ENCODE assay signal across 27 mouse cellular contexts in the genomic region with DNA sequence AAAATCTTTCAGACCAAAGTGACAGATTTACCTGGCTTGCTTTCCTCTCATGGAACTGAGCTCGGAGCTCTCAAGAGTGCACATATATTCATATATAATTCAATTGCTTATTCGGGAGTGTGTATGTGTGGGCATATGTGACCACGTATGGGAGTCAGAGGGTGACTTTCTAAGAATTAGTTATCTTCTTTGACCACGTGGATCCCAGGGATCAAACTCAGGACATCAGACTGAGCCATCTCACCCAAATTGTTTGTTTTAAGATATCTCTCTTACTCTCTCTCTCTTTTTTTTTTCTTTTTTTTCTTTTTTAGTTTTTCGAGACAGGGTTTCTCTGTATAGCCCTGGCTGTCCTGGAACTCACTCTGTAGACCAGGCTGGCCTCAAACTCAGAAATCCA. TPM values are rescaled to one million over a fixed set of nuclear protein-coding genes. Genes with fewer than 3 reads are reported as not detected.
DNase-seq lines count a peak whose midpoint lies in the region; ATAC-seq lines count a peak whose summit lies in the region.
"Had no signal": no experiment of that assay in that cellular context is flagged by ENCODE, and none has a peak within 500 bp of the region (broad histone marks: within the 10 kb centered on the region; RNA-seq: fewer than 3 reads in every experiment).

No protein-coding gene starts in this region.

- 28% methylated on average over 5 of the region's 5 CpGs for WGBS in liver, embryonic 12.5 days (ENCODE audit: insufficient replicate concordance)
- 28% methylated on average over 5 of the region's 5 CpGs for WGBS in liver, embryonic 15.5 days (ENCODE audit: insufficient replicate concordance)
- 79% methylated on average over 5 of the region's 5 CpGs for WGBS in forebrain, embryonic 13.5 days
- 81% methylated on average over 5 of the region's 5 CpGs for WGBS in neural tube, embryonic 15.5 days

- peak overlapping the region; percentile 97 for H3K27ac ChIP-seq in liver, embryonic 12.5 days
- 0 out of 2 replicates have a peak overlapping the region, but pooled peaks have one; percentile 8 for H3K27ac ChIP-seq in liver, embryonic 15.5 days (replicated peaks)
- H3K27ac ChIP-seq in forebrain, embryonic 13.5 days, result no peak overlapping the region
- no peak overlapping the region for H3K27ac ChIP-seq in neural tube, embryonic 15.5 days (replicated peaks)
- H3K27ac ChIP-seq: hindbrain, embryonic 10.5 days; hindbrain, embryonic 13.5 days had no signal

- peak overlapping the region; percentile 95 for H3K4me2 ChIP-seq in liver, embryonic 12.5 days
- peak overlapping the region; percentile 98; the same call in 1 of the 2 replicates for H3K4me2 ChIP-seq in liver, embryonic 15.5 days
- H3K4me2 ChIP-seq in forebrain, embryonic 13.5 days, result no peak overlapping the region
- H3K4me2 ChIP-seq in neural tube, embryonic 15.5 days, result no peak overlapping the region

- ATAC-seq in liver, embryonic 12.5 days, result no peak
- ATAC-seq in liver, embryonic 15.5 days (ENCODE audit: insufficient read depth), result no peak
- no peak for ATAC-seq in forebrain, embryonic 13.5 days
- no peak for ATAC-seq in neural tube, embryonic 15.5 days (ENCODE audit: low FRiP score)
- ATAC-seq: forebrain, embryonic 14.5 days; forebrain, postnatal 0 days; hindbrain, embryonic 16.5 days had no signal

- no peak overlapping the region for H3K4me3 ChIP-seq in liver, embryonic 12.5 days
- no peak overlapping the region for H3K4me3 ChIP-seq in liver, embryonic 15.5 days (replicated peaks)
- H3K4me3 ChIP-seq in forebrain, embryonic 13.5 days, result no peak overlapping the region
- no peak overlapping the region for H3K4me3 ChIP-seq in neural tube, embryonic 15.5 days (replicated peaks)

- H3K36me3 ChIP-seq in liver, embryonic 12.5 days, result peaks cover 5% of the 10 kb centered on the region
- peaks cover 7% of the 10 kb centered on the region; the same call in 1 of the 2 replicates for H3K36me3 ChIP-seq in liver, embryonic 15.5 days (replicated peaks)
- peaks cover under 1% of the 10 kb centered on the region; the same call in 1 of the 2 replicates for H3K36me3 ChIP-seq in forebrain, embryonic 13.5 days (ENCODE audit: poor library complexity, severe bottlenecking)
- no peaks in the 10 kb centered on the region for H3K36me3 ChIP-seq in neural tube, embryonic 15.5 days
- H3K36me3 ChIP-seq: heart, embryonic 15.5 days had no signal

- no peak overlapping the region for H3K9ac ChIP-seq in liver, embryonic 12.5 days
- no peak overlapping the region for H3K9ac ChIP-seq in liver, embryonic 15.5 days
- no peak overlapping the region for H3K9ac ChIP-seq in forebrain, embryonic 13.5 days
- H3K9ac ChIP-seq in neural tube, embryonic 15.5 days (replicated peaks), result no peak overlapping the region
- H3K9ac ChIP-seq: forebrain, postnatal 0 days had no signal

- no peaks in the 10 kb centered on the region for H3K9me3 ChIP-seq in liver, embryonic 12.5 days (replicated peaks)
- no peaks in the 10 kb centered on the region for H3K9me3 ChIP-seq in liver, embryonic 15.5 days (replicated peaks)
- H3K9me3 ChIP-seq in forebrain, embryonic 13.5 days (replicated peaks), result no peaks in the 10 kb centered on the region
- no peaks in the 10 kb centered on the region for H3K9me3 ChIP-seq in neural tube, embryonic 15.5 days (replicated peaks)
- H3K9me3 ChIP-seq: forebrain, embryonic 10.5 days; heart, embryonic 12.5 days; heart, embryonic 15.5 days; hindbrain, embryonic 10.5 days; hindbrain, embryonic 13.5 days had no signal

- DNase-seq in liver, result no peak
- peak; percentile 66 for DNase-seq in c-Kit-positive CD71-positive TER-119-positive erythroid progenitor cells, embryonic 14.5 days (ENCODE audit: low spot score)
- DNase-seq in cerebellum, postnatal 25 days, result no peak
- DNase-seq: adrenal gland, adult 2 months; adrenal gland, postnatal 14 days; B cell, adult 2 months; cerebellum, adult 11-12 months; cerebellum, adult 8-10 months; cerebellum, postnatal 10 days; forebrain, postnatal 0 days; gastrocnemius, adult 2 months; gastrocnemius, postnatal 14 days; heart, adult 18-20 months; heart, postnatal 10 days; heart, postnatal 36 days had no signal

- H3K4me1 ChIP-seq in liver, embryonic 12.5 days, result peaks cover 70% of the 10 kb centered on the region
- peaks cover 77% of the 10 kb centered on the region for H3K4me1 ChIP-seq in liver, embryonic 15.5 days (replicated peaks)
- H3K4me1 ChIP-seq in forebrain, embryonic 13.5 days, result peaks cover 35% of the 10 kb centered on the region
- peaks cover 37% of the 10 kb centered on the region for H3K4me1 ChIP-seq in neural tube, embryonic 15.5 days

- no peaks in the 10 kb centered on the region for H3K27me3 ChIP-seq in liver, embryonic 12.5 days (replicated peaks)
- no peaks in the 10 kb centered on the region for H3K27me3 ChIP-seq in liver, embryonic 15.5 days
- peaks cover 11% of the 10 kb centered on the region; the same call in 1 of the 2 replicates for H3K27me3 ChIP-seq in forebrain, embryonic 13.5 days
- H3K27me3 ChIP-seq in neural tube, embryonic 15.5 days (replicated peaks), result 0 out of 2 replicates have a peak, but pooled peaks cover 8% of the 10 kb centered on the region
- H3K27me3 ChIP-seq: CH12.LX; heart, embryonic 12.5 days; heart, embryonic 15.5 days had no signal

RNA-seq across cellular contexts. Expression of a gene that starts 1.4 kb away (rescaled TPM):
- polyA plus RNA-seq in liver, embryonic 12.5 days (2016; fragmentation: Nextera tagmentation; extraction: Ambion mirVana), result 16.8 and 19.9 TPM in 2 replicates
- 22.9 and 23.7 TPM in 2 replicates for polyA plus RNA-seq in liver, embryonic 15.5 days (2015; fragmentation: Nextera tagmentation; extraction: Ambion mirVana)
- polyA plus RNA-seq in forebrain, embryonic 13.5 days (2015; fragmentation: Nextera tagmentation; extraction: Ambion mirVana), result 4.5 and 5.2 TPM in 2 replicates
- polyA plus RNA-seq in neural tube, embryonic 15.5 days (2015; fragmentation: Nextera tagmentation; extraction: Ambion mirVana), result 14.9 and 15.5 TPM in 2 replicates

RNA-seq across cellular contexts. Expression of a gene that starts 2.9 kb away (rescaled TPM):
- polyA plus RNA-seq in liver, embryonic 12.5 days (2016; fragmentation: Nextera tagmentation; extraction: Ambion mirVana), result 38.0 and 43.1 TPM in 2 replicates
- 33.7 and 42.4 TPM in 2 replicates for polyA plus RNA-seq in liver, embryonic 15.5 days (2015; fragmentation: Nextera tagmentation; extraction: Ambion mirVana)
- 57.0 and 57.7 TPM in 2 replicates for polyA plus RNA-seq in forebrain, embryonic 13.5 days (2015; fragmentation: Nextera tagmentation; extraction: Ambion mirVana)
- polyA plus RNA-seq in neural tube, embryonic 15.5 days (2015; fragmentation: Nextera tagmentation; extraction: Ambion mirVana), result 131 and 141 TPM in 2 replicates

RNA-seq across cellular contexts. Expression of a gene that starts 18.0 kb away (rescaled TPM):
- 577 and 600 TPM in 2 replicates for polyA plus RNA-seq in liver, embryonic 12.5 days (2016; fragmentation: Nextera tagmentation; extraction: Ambion mirVana)
- polyA plus RNA-seq in liver, embryonic 15.5 days (2015; fragmentation: Nextera tagmentation; extraction: Ambion mirVana), result 379 and 391 TPM in 2 replicates
- 1,790 and 1,841 TPM in 2 replicates for polyA plus RNA-seq in forebrain, embryonic 13.5 days (2015; fragmentation: Nextera tagmentation; extraction: Ambion mirVana)
- polyA plus RNA-seq in neural tube, embryonic 15.5 days (2015; fragmentation: Nextera tagmentation; extraction: Ambion mirVana), result 1,339 and 1,471 TPM in 2 replicates

RNA-seq across cellular contexts. Expression of a gene that starts 21.2 kb away (rescaled TPM):
- 14.2 and 15.0 TPM in 2 replicates for polyA plus RNA-seq in liver, embryonic 12.5 days (2016; fragmentation: Nextera tagmentation; extraction: Ambion mirVana)
- polyA plus RNA-seq in liver, embryonic 15.5 days (2015; fragmentation: Nextera tagmentation; extraction: Ambion mirVana), result 8.5 and 9.1 TPM in 2 replicates
- 15.1 and 18.4 TPM in 2 replicates for polyA plus RNA-seq in forebrain, embryonic 13.5 days (2015; fragmentation: Nextera tagmentation; extraction: Ambion mirVana)
- polyA plus RNA-seq in neural tube, embryonic 15.5 days (2015; fragmentation: Nextera tagmentation; extraction: Ambion mirVana), result 7.9 and 9.7 TPM in 2 replicates

RNA-seq across cellular contexts. Expression of a gene that starts 41.0 kb away (rescaled TPM):
- polyA plus RNA-seq in liver, embryonic 12.5 days (2016; fragmentation: Nextera tagmentation; extraction: Ambion mirVana), result 29.5 and 29.8 TPM in 2 replicates
- 22.0 and 22.5 TPM in 2 replicates for polyA plus RNA-seq in liver, embryonic 15.5 days (2015; fragmentation: Nextera tagmentation; extraction: Ambion mirVana)
- 41.3 and 47.9 TPM in 2 replicates for polyA plus RNA-seq in forebrain, embryonic 13.5 days (2015; fragmentation: Nextera tagmentation; extraction: Ambion mirVana)
- polyA plus RNA-seq in neural tube, embryonic 15.5 days (2015; fragmentation: Nextera tagmentation; extraction: Ambion mirVana), result 17.6 and 26.7 TPM in 2 replicates

Comparison
In these comparisons a context has a peak if more than half of its experiments do, and no peak if none do; other contexts are left out.
1. H3K27ac ChIP-seq: peak in liver, embryonic 12.5 days (single experiment) and liver, embryonic 15.5 days (single experiment); none in forebrain, embryonic 13.5 days (single experiment) and neural tube, embryonic 15.5 days (single experiment).
2. H3K4me2 ChIP-seq: peak in liver, embryonic 12.5 days (single experiment) and liver, embryonic 15.5 days (single experiment); none in forebrain, embryonic 13.5 days (single experiment) and neural tube, embryonic 15.5 days (single experiment).